Mouse (Mus musculus) Patski (cell line): ENCODE results near the gene Trim72. TPM values are rescaled to one million over a fixed set of nuclear protein-coding genes. Genes with fewer than 3 reads are reported as not detected.
"Not testable (repeated sequence)": the region's sequence is repeated elsewhere in the genome, so short reads cannot be mapped to it uniquely, and the experiment has no call there.

ENCODE experiments used
- ATAC-seq: fragments of 100-300 bp; one replicate; pipeline ENCODE4 v1.8.0; 2021
- CTCF ChIA-PET: fragments of 350-600 bp; sonication (Branson Sonifier 250); formaldehyde crosslinking; loops from one replicate; lab custom pipeline; 2022; ENCODE audit warnings: inconsistent platforms; lab: Charles Lee
- POLR2A ChIA-PET: fragments of 350-600 bp; sonication (Branson Sonifier 250); formaldehyde crosslinking; loops from one replicate; lab custom pipeline; 2022; ENCODE audit warnings: antibody characterized with exemption, inconsistent platforms; lab: Charles Lee
- DNase-seq: peaks from one replicate; pipeline ENCODE4 v3.0.0-alpha.2; 2011; ENCODE audit warnings: low read depth, low spot score
- H3K27me3 ChIP-seq: fragments of 371-371 bp; one replicate; pipeline ENCODE4 v1.5.1; 2021
- CTCF ChIP-seq: fragments of 100-300 bp; IDR thresholded peaks from one replicate; pipeline ENCODE4 v1.5.1; 2021
- in situ Hi-C: fragments of 300-500 bp; cut with MboI; formaldehyde crosslinking; loops from 3 replicates; pipeline ENCODE4 v1.11.1; 2018; ENCODE audit warnings: low pct_unique_long_range_greater_than_20kb, mixed read lengths
- polyA plus RNA-seq: library from polyadenylated mRNA; unstranded; gene quantifications from one replicate; pipeline ENCODE4 v1.2.3, GENCODE M21; 2021

Trim72 gene
- polyA plus RNA-seq, 1 experiment from 2014 or later = 0.17 TPM

DNA sequence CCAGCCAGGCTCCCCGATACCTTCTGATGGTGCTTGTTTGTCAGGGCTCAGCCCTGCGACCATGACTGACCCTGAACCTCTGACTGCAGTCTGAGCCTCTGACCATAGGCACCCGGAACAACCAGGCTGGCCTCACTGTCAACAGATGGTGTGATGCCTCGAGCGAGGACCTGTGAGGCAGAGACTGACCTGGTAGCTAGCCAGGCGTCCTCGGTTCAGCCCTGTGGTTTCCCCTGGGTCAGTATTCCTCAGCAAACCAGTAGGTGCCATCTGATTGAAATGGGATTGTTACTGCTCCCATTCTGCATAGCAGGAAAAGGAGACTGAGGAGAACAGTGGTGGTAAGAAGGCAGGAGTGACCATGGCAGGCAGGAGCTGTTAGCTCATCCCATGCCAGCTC is 2.4 kb downstream of the Trim72 start:
- CTCF ChIA-PET = no interaction called here
- POLR2A ChIA-PET = no interaction called here
- H3K27me3 ChIP-seq = no peaks in the 10 kb centered on the region
- no peak for ATAC-seq
- no peak for DNase-seq
- no peak for TF ChIP-seq CTCF
- in situ Hi-C loops = no loop called here

DNA sequence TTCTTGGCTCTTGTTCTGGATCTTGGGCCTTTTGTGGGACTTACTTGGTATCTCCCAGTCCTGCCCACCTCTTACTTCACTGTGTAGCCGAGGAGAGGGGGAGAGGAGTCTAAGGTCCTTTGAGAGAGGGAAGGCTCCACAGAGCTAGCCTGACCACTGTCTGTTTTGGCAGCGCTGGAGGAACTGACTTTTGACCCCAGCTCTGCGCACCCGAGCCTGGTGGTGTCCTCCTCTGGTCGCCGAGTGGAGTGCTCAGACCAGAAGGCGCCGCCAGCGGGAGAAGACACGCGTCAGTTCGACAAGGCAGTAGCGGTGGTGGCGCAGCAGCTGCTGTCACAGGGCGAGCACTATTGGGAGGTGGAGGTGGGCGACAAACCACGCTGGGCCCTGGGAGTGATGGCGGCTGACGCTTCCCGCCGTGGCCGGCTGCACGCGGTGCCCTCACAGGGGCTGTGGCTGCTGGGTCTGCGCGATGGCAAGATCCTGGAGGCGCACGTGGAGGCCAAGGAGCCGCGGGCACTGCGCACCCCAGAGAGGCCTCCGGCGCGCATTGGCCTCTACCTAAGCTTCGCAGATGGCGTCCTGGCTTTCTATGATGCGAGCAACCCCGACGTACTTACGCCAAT is 6.1 kb downstream of the Trim72 start:
- ChIA-PET CTCF (no interaction called here), POLR2A (interaction anchor here (0.6 to 1.0 kb wide), 2 partner anchors 13 to 25 kb away, joined by 3 to 4 read pairs; no protein-coding TSS in a partner anchor)
- in situ Hi-C loops = no loop called here
- ATAC-seq (no peak), DNase-seq (no peak)
- TF ChIP-seq CTCF = no peak
- H3K27me3 ChIP-seq = no peaks in the 10 kb centered on the region

- CTCF ChIA-PET = no interaction called here
- TF ChIP-seq CTCF = no peak
- no peak for DNase-seq
- no peaks in the 10 kb centered on the region for H3K27me3 ChIP-seq
- in situ Hi-C loops = no loop called here
- POLR2A ChIA-PET = no interaction called here
- ATAC-seq = no peak
These were observed 8.5 kb downstream of the Trim72 start for GRCm38 (mm10) chr7:128012136-128012780.

DNA sequence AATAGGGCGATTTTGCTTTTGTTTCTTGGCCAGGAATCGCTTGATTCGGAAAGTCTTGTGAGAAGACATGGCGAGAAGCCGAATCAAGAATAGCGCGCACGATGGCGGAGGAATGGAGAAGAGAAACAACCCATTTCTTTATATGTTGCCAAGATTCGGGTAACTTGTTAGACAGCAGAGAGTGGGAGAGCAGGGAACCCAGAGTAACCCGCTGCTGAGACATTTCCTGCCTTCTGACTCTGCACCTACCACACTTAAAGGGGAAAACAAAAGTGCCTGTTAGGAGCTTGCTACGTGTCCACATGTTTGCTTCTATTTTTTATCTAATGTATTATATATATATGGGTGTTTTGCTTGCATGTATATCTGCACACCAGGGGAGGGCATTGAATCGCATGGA is 9.4 kb downstream of the Trim72 start:
- ATAC-seq (no peak), DNase-seq (no peak)
- CTCF ChIA-PET = no interaction called here
- TF ChIP-seq CTCF = no peak
- in situ Hi-C loops = no loop called here
- H3K27me3 ChIP-seq = no peaks in the 10 kb centered on the region
- POLR2A ChIA-PET = no interaction called here

- POLR2A ChIA-PET, in situ Hi-C loops, H3K27me3 ChIP-seq, ATAC-seq, DNase-seq, CTCF ChIA-PET: not testable (repeated sequence)
These were observed 12.4 kb downstream of the Trim72 start for GRCm38 (mm10) chr7:128016134-128016533.

GRCm38 (mm10) chr7:128016650-128017049 is 12.9 kb downstream of the Trim72 start:
- in situ Hi-C loops = no loop called here
- ChIA-PET CTCF (no interaction called here), POLR2A (no interaction called here)
- ATAC-seq (no peak), DNase-seq (no peak)
- TF ChIP-seq CTCF = no peak
- H3K27me3 ChIP-seq = no peaks in the 10 kb centered on the region

GRCm38 (mm10) chr7:128018275-128018674 is 14.5 kb downstream of the Trim72 start:
- in situ Hi-C loops = no loop called here
- H3K27me3 ChIP-seq = no peaks in the 10 kb centered on the region
- POLR2A ChIA-PET = no interaction called here
- CTCF ChIA-PET = no interaction called here
- no peak for DNase-seq
- ATAC-seq = no peak
- no peak for TF ChIP-seq CTCF

- DNase-seq = no peak
- CTCF ChIA-PET = no interaction called here
- no peaks in the 10 kb centered on the region for H3K27me3 ChIP-seq
- TF ChIP-seq CTCF = no peak
- POLR2A ChIA-PET = interaction anchor here (0.6 kb wide), 1 partner anchor 22 kb away, joined by 5 read pairs; no protein-coding TSS in a partner anchor
- in situ Hi-C loops = no loop called here
- ATAC-seq = no peak
These were observed 15.4 kb downstream of the Trim72 start for GRCm38 (mm10) chr7:128019187-128019586.

DNA sequence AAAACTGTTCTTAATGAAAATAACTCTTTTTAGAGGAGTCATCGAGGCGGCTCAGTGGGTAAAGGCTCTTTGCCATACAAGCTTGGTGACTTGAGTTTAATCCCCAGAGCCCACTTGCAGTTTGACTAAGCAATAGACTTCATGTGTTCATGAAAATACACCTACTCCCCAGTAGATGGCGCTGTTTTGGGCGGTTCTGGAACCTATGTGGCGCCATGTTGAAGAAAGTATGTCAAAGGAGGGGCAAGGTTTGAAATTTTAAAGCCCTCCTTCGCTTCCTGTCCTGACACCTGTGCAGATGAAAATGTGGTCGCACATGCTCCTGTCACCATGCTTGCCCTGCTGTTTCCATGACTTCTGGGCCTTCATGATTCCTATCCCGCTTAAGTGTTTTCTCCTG is 19.2 kb downstream of the Trim72 start:
- no peak for DNase-seq
- no peaks in the 10 kb centered on the region for H3K27me3 ChIP-seq
- in situ Hi-C loops = no loop called here
- no peak for ATAC-seq
- TF ChIP-seq CTCF = peak; percentile 45
- ChIA-PET CTCF (no interaction called here), POLR2A (no interaction called here)

- DNase-seq = no peak
- no peak for TF ChIP-seq CTCF
- ChIA-PET POLR2A (no interaction called here), CTCF (no interaction called here)
- H3K27me3 ChIP-seq = no peaks in the 10 kb centered on the region
- ATAC-seq = no peak
- in situ Hi-C loops = no loop called here
These were observed 19.8 kb downstream of the Trim72 start for GRCm38 (mm10) chr7:128023565-128023964.

- no peak for TF ChIP-seq CTCF
- DNase-seq (no peak), ATAC-seq (no peak)
- no peaks in the 10 kb centered on the region for H3K27me3 ChIP-seq
- POLR2A ChIA-PET = no interaction called here
- CTCF ChIA-PET = no interaction called here
- in situ Hi-C loops = no loop called here
These were observed 20.6 kb downstream of the Trim72 start for GRCm38 (mm10) chr7:128024364-128024763.
